Mouse (Mus musculus): ENCODE measurements around the gene 2210408I21Rik. TPM values are rescaled to one million over a fixed set of nuclear protein-coding genes. Genes with fewer than 3 reads are reported as not detected.

The 2210408I21Rik gene
- polyA plus RNA-seq, 3 experiments from 2014 or later = 2.7 to 3.5 (median 3.1) TPM

- no peak for ATAC-seq
Measured at GRCm38 (mm10) chr13:77278659-77279413, 143.5 kb downstream of the 2210408I21Rik start.

GRCm38 (mm10) chr13:77295519-77295918 lies 160.2 kb downstream of the 2210408I21Rik start:
- no peak for ATAC-seq

- no peak for ATAC-seq
Measured at GRCm38 (mm10) chr13:77324101-77324500, 188.8 kb downstream of the 2210408I21Rik start.

- no peak for ATAC-seq
Measured at GRCm38 (mm10) chr13:77326174-77326959, 191.0 kb downstream of the 2210408I21Rik start.

GRCm38 (mm10) chr13:77342097-77342496 lies 206.8 kb downstream of the 2210408I21Rik start:
- ATAC-seq = no peak

- ATAC-seq = no peak
Measured at GRCm38 (mm10) chr13:77385448-77385970, 250.2 kb downstream of the 2210408I21Rik start.

DNA sequence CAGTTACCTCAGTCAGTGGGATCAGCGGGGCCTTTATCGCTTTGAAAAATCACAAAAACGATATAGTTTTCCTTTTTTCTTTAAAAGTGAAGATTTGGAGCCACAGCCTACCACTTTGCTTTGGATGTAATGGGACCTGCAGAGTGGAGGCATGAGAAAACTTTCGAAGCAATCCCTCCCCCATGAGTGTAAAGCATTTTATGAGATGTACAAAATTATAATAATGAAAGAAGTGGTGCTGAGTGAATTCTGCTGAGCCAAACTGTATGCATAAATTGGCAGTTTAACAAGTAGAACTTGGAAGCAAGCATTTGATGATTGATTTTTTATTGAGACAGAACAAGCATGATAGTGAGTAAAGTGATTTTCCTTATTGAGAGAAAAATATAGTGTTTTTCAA lies 250.7 kb downstream of the 2210408I21Rik start:
- no peak for ATAC-seq

GRCm38 (mm10) chr13:77388148-77388547 lies 252.8 kb downstream of the 2210408I21Rik start:
- ATAC-seq = no peak

- ATAC-seq = no peak
Measured at GRCm38 (mm10) chr13:77389209-77389608, 253.9 kb downstream of the 2210408I21Rik start.

DNA sequence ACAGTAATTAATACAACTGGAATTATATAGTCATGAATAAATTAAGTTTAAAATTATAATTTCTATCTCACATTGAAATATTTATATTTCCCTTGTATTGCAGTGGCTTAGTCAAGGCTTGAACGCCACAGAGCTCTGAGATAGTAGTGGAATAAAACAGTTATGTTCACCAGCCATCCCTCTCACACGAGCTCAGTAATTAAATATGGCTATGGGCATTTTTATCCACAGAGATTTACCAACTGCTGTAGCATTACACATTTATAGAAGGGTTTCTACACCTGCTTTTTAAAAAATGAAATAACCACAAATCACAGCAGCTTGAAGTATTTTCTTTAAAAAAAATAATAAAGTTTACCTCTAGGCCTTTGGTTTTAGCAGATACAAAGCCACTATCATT lies 261.0 kb downstream of the 2210408I21Rik start:
- no peak for ATAC-seq

DNA sequence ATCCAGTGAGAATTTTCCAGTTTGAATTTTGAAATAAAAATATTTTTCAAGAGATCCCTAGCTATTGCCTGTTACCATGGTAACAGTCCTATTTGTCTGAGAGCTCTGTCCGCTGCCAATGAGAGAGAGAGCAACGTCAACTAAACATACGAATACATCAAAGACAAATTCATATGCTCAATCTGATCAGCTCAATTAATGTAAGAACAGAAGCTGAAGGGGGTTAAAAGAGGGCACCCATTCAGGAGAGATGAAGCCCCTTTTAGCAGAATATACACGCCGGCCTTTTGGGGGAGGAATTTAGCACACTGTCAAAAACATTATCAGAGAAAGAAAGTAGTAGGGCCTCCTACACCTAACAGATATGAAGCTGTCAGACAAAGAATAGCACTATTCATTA lies 261.6 kb downstream of the 2210408I21Rik start:
- no peak for ATAC-seq

- ATAC-seq = no peak
Measured at GRCm38 (mm10) chr13:77397646-77398045, 262.3 kb downstream of the 2210408I21Rik start.

GRCm38 (mm10) chr13:77398477-77398876 lies 263.1 kb downstream of the 2210408I21Rik start:
- no peak for ATAC-seq

- ATAC-seq = no peak
Measured at GRCm38 (mm10) chr13:77400762-77401161, 265.4 kb downstream of the 2210408I21Rik start.

- ATAC-seq = no peak
Measured at GRCm38 (mm10) chr13:77408530-77408929, 273.2 kb downstream of the 2210408I21Rik start.

GRCm38 (mm10) chr13:77409804-77410203 lies 274.5 kb downstream of the 2210408I21Rik start:
- ATAC-seq = no peak

GRCm38 (mm10) chr13:77412829-77413228 lies 277.5 kb downstream of the 2210408I21Rik start:
- no peak for ATAC-seq

DNA sequence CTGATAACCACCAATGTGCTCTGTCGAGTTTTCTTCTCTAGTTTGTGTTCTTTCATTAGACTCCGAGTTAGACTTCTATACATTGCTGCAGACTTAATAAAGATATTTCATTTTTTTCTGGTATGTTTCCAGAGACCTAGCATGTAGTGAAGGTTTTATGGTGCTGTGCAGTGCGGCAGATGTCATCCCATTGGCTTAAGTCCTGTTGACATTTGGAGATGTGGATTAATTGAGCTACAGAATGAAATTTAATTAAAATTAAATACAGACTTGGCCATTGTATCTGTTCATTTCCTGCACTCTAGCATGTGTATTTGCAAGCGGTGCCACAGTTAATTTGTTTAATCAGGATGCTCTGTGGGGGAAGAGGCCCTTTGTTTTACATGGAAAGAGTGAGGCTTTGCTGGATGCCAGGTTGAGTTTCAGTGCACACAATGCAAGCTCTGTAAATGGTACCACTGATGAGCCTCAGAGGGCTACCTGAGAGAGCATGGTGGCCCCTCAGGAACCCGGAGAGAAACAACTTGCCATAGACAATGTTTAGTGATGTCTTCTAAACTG lies 314.7 kb downstream of the 2210408I21Rik start:
- no peak for ATAC-seq

GRCm38 (mm10) chr13:77470093-77470621 lies 334.8 kb downstream of the 2210408I21Rik start:
- no peak for ATAC-seq

DNA sequence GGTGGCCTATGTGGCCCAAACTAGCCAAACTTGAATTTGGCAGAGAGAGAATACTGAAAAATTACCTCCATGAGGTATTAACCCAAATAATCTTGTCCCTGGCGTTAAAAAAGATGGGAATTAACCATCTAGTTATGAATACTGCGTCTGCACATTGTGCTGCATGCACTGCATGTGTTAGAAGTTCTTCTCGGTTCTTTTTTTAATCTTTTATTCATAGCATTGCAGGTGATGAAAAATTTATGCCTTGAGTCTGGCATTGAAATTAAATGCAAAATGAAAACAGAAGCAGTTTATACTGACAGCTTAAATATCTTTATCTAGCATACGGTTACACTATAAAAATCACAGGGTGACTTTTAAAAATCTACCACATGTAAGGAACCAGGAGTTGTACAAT lies 341.1 kb downstream of the 2210408I21Rik start:
- no peak for ATAC-seq

GRCm38 (mm10) chr13:77478425-77479119 lies 343.2 kb downstream of the 2210408I21Rik start:
- ATAC-seq = no peak

DNA sequence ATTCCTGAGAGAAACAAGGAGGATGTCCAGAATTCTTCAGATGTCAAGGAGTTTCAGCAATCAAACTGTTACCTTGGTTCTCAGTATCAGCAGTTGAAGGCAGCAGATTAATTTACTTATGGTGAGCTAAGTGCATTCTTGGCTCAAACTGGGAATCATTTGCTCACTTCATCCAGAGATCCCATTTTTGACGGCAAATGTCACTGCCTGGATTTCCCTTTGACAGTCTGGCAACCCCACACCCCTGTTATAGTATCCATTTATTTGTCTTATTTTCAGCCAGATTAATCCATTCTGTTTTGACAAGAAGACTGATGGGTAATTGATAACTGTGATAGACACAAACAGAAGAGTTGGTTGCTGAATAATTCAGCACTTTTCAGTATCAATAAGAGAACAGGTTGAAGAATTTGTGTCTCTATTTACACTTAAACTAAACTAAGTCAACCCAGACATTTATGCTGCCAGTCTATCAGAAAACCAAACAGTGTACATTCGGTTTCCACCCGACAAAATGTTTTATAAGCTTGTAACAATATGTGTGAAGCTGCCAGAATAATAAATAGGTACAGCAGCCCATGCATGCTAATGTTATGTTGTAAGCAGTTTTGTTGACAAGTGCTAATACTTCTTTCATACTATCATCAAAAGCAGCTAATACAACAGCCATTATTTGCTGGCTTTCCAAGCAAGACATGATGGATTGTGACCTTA lies 354.8 kb downstream of the 2210408I21Rik start:
- no peak for ATAC-seq

Data from inflammation-experienced regulatory T-cells, adult 6 months (primary cell).